Mouse (Mus musculus): ENCODE results near the gene Cdk6.
"Not testable (repeated sequence)": the region's sequence is repeated elsewhere in the genome, so short reads cannot be mapped to it uniquely, and the experiment has no call there.

Gene Cdk6

DNA sequence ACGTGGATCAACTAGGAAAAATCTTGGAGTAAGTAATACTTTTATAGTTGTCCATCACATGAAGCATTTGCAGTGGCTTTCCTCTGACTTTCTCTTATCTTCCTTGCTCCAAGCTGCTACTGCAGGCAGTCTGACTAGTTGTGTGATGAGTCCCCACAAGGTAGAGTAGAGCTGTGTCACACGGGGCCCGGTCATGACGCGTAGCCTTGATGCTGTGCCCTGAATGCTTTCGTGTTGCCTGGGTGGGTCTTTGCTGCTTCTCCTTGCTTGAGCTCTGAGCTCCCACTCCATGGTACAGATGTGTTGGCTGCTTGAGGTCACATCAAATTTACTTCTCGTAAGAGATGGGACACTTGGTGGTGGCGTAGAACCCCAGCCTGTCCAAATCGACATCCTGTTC lies 174.2 kb downstream of the Cdk6 start:
- DNase-seq: no peak

DNA sequence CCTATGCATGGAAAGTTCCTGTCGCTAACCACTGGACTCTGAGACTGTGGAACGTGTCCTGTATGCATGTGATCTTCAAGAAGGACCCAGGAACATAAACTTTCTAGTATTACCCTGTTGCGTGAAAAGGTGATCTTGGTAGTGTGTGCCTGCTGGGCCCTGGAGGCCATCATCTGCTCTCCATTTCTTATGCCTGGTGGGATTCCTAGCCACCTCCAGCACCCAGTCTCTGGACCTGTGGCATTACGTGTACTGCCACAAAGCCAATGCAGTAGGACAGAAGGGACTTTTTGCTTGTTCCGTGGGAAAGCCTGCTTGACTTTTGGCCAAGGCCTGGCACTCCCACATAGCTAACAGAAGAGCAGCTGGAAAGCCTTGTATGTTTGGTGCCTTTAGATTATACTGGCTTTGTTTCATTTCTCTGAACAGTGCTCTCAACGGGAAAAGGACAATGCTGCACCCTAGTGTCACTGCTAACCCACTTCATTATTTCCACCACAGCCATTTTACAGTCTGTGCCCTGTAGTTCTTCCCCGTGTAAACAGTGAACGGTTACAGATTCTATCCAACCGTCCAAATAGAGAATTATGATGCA lies 175.3 kb downstream of the Cdk6 start:
- DNase-seq: peak; percentile 21

DNA sequence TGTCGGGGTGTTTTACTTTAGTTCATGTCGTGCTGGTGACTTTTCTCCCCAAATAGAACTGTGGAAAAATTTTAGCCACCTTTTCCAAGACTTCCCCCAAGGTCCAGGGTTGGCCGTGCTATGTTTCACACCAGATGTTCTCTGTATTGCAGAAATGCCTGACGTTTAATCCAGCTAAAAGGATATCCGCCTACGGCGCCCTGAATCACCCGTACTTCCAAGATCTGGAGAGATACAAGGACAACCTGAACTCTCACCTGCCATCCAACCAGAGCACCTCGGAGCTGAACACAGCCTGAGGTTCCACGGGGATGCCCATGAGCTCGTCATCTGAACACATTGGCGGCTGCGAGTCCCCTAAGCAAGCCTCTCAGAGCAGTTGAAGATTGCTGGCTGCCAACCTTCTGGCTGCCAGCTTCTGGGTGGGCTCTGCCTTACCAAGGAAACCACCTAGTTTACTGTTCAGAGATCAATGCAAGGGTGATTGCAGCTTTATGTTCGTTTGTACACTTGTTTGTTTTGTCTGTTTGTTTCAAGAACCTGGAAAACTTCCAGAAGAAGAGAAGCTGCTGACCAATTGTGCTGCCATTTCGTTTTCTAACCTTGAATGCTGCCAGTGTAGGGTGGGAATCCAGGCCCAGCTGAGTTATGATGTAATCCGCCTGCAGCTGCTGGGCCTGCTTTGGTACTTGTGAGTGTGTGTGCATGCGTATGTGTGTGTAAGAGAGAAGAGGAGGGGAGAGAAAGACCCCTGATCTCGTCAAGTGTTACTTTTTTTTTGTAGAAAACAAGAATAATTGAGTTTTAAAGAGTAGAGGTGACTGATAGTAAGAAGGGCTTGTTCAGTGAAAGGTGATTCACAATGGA lies 179.4 kb downstream of the Cdk6 start:
- DNase-seq: no peak

DNA sequence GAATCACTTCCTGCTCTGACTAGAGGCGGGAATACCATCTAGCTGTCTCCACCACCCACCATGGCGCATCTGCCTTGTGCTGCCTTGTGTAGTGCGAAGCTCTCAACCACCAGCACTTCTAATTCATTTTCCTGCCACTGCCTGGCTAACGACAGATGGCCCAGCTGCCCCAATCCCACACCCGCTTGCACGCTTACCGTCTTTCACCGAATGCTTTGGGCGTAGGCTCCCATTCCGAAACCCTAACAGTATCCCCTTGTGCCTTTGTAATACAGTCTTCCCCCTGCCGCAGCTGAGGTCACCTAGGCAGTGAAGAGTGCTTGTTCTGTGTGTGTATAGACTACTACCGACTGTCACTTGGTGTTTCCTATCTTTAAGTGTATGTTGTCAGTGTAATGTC lies 180.5 kb downstream of the Cdk6 start:
- DNase-seq: no peak

DNA sequence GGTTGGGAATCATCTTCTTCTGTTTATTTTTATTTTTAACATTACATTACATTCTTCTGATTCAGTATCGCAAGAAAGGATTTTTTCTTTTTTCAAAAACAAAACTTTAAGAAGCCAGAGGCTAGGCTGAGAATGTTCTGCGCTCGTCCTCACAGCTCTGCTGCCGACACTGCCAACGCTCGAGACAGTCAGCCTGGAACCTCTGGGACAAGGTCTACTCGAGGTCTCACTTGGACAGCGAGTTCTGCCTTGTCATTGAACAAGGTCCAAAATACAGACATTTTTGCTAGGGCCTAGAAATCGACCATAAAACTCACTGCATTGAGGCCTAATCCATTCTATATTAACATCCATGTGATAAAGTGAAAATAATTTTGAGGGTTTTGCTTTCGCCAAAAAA lies 181.5 kb downstream of the Cdk6 start:
- DNase-seq: peak; percentile 19

DNA sequence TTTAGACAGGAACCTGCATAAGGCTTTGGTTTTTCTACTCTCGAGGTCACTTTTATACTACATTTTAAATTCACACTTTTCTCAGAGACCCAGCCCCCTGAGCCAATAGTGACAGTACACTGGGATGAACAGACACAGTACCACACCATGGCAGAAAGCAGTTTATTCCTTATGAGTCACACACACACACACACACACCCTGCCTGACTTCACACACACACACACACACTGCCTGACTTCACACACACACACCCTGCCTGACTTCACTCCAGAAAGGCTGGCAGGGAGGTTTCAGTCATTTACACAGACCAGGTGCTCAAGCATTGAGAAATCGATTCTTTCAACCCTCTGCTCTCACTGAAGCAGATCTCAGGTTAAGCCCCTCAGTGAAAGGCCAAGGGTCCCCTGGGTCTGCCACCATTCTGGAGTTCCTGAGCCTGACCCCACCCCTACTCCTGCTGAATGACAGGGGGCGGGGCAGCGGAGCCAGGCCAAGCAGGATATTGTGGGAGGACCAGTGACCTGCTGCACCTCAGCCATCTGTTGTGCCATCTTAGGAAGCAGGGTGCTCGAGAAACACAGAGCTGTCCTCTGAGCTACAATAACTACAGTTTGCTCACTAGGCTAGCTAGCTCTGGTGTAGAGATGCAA lies 185.9 kb downstream of the Cdk6 start:
- DNase-seq: no peak

DNA sequence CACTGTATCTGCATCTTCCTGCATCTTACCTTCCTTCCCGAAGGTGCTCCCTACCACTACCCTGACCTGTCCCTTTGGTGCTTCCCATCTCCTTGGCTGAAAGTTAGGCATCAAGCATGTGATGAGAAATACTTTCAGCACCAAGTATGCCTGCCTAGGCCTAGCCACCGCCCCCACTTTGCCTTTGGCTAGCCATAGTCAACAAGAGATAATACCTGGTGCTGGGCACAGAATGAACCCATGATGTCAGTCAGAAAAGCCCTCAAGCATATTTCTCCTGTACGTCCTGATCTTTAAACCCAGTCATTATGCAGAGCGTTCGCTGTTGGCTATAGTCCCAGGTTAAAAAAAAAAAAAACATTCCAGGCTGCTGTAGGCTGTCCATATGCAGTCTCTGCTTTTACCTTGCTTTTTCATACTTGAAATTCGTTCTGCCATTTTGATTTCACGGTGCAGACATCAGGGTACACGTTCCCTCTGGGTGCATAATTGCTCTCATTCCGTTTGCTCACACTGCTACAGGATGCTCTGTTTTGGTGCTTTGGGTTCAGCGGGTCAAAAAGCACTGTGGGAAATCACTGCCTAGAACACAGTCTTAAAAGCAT lies 188.4 kb downstream of the Cdk6 start:
- DNase-seq: no peak

DNA sequence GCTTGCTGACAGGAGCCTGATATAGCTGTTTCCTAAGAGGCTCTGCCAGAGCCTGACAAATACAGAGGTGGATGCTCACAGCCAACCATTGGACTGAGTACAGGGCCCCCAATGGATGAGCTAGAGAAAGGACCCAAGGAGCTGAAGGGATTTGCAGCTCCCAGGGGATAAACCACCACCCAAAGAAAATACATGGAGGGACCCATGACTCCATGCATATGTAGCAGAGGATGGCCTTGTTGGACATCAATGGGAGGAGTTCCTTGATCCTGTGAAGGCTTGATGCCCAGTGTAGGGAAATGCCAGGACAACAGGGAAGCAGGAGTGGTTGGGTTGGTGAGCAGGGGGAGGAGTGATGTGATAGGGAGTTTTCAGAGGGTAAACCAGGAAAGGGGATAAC lies 190.8 kb downstream of the Cdk6 start:
- DNase-seq: not testable (repeated sequence)

DNA sequence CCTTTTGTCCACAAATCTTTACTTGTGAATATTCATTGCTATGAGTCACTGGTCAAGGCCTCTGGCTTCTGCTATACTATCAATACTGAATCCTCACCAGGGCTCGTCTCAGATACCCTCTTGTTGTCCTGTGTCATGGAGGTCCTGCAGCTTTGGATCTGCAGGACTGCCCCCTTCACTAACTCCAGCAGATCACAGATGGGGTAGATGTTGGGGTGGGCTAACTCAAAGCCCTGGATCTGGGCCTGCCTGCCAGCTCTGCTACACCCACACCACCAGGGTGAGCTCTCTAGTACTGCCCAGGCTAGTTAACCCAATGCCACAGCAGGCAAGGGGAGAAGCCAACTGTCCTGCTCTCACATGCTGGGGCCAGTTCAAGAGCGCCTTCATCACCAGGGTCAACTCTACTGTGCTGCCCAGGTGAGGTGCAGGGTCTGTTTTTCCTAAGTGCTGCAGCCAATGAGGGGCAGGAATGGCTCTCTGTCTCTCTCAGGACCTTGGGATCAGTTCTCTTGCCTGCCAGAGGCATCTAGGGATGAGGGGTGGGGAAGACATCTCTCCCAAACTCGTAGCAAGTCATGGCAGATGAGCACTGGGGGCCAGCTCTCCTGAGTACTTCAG lies 195.4 kb downstream of the Cdk6 start:
- no peak for DNase-seq

DNA sequence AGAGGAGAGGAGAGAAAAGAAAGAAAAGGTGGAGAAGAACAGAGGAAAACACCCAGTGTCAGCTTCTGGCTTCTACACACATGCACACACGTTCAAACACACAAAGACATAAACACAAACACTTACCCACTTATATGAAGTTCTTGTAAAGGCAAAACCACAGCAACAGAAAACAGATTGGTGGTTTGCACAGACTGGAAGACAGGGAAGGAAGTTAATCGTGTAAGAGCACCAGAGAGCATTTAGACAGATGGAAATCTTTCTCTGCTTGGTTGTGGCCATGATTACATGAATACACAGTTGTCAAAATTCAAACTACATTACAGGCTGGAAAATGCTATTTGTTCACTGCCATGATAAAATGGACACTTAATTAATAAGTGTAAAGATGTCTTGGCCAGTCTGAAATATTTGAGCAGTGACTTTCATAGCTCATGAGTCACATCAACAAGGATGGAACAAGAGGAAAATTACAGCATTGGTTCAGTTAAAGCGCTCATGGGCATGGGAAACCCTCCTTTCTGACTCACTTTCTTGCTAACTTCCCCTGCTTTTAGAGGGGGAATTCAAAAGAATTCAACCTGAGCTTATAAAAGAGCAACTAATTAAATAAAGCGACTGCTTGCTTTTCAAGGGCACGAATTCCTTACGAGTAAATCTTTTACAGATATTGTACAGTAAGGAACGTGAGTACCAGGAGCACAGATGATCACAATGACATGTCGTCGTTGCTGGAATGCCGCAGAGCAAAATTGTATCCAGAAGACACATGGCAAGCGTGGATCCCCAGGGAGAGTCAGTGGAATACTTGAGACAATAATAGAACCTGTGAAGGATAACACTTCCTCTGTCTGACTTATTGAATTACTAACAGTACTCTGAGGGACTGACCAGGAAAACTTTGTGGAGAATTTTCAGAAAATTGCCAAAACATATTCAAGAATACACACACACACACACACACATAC lies 197.5 kb downstream of the Cdk6 start:
- no peak for DNase-seq

DNA sequence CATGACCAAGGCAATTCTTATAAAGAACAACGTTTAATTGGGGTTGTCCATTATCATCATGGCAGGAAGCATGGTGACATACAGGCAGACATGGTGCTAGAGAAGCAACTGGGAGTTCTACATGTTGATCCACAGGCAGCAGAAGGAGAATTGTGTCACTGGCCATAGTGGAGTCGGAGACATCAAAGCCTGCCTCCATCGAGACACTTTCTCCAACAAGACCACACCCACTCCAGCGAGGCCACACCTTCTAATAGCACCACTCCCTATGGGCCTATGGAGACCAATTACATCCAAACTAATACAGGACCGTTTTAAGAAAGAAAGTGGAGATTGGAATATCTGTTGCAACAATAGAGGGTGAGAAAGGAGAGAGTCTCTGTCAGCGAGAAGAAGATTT lies 200.6 kb downstream of the Cdk6 start:
- DNase-seq: no peak

DNA sequence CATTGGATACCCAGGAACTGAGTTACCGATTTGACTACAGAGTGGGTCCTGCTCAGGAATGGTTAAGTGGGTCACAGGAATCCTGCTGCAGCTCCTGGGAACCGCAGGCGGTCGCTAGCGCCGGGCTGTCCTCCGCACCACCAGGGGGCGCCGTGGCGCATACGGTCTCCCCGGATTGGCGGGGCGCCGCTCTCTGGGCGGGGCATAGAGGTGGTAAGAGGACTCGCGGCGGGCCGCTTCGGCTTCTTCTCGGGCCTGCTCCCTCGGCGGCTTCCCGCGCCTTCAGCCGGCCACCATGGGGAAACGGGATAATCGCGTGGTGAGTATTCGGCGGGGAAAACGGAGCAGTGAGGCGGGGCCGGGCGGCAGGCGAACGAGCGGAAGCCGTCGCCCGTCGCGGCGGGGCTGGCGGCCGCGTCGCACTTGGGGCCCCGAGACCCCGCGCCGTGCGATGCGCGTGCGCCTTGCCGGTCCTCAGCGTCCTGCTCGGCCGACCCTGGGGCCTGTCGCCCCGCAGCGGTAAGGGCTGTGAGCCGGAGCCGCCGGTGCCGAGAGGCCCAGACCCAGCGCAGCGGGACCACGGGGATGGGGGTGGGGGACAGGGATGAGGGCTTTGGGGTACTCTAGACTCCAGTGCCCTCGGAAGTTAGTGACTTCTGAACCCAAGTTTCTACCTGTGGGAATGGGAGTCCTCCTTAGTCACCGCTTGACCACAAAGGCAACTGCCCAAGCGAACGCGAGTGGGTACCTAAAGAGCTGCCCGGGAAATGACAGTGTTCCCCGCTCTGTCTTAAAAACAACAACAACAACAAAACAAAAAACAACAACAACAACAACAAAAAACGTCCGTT lies 202.6 kb downstream of the Cdk6 start, which contains the start of gene Fam133b:
Gene Fam133b, plus strand, starts transcription at position 205 of the 851 bp plus-strand sequence.
- peak; percentile 93 for DNase-seq

DNA sequence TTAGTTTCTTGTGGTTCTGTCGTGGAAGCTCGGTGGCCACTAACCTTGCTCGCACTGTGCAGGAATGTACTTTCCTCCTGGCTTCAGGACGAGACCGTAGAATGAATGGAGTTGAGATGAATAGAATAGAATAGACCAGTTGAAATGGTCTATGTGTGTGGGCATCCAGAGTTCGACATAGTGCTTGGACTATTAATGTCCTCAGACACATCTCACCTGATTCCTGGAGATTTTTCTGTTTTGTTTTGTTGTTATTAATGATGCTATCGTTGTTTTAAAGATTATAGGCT lies 203.1 kb downstream of the Cdk6 start:
- no peak for DNase-seq

DNA sequence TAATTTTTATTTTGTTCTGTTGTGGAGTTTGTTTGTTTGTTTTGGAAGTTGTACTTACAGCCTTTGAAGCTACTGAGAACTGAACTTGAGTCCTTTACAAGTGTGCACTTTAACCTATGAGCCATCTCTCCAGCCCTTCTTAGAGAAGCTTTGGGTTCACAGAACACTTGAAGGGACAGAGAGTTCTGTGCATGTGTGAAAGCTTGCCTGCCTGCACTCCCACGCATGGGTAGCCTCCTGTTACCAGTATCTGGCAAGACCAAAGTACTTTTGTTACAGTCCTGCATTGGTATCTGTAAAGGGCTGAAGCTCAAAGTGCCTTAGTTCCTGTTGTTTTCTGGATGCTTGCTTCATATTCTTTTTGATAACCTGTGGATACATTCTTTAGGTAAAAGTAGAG lies 204.9 kb downstream of the Cdk6 start:
- peak; percentile 80 for DNase-seq

DNA sequence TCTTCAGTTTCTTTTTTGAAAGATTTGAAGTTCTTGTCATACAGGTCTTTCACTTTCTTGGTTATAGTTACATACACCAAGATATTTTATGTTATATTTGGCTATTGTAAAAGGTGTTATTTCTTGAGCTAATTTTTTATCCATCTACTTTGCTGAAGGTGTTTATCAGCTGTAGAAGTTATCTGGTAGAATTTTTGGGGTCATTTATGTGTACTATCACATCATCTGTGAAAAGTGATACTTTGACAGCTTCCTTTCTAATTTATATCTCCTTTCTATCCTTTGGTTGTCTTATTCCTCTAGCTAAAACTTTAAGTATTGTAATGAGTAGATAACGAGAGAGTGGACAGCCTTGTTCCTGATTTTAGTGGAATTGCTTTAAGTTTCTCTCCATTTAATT lies 210.2 kb downstream of the Cdk6 start:
- no peak for DNase-seq

DNA sequence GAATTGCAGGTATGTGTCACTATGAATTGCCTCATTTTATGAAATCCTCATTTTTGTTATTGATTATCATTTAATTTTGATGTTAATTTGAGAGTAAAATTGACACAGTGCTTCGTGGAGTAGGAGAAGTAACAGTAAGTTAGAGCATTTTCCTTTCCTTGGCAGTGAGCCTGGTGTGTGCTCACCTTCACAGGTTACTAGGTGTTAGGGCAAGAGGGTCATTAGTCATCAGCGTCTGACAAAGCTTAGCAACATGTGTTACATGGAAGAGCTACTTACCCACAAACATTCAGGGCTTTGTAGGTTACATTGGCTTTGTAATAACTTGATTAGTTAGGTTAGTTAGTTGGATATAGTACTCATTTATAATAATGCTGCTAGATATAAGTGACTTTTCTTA lies 212.9 kb downstream of the Cdk6 start:
- no peak for DNase-seq

DNA sequence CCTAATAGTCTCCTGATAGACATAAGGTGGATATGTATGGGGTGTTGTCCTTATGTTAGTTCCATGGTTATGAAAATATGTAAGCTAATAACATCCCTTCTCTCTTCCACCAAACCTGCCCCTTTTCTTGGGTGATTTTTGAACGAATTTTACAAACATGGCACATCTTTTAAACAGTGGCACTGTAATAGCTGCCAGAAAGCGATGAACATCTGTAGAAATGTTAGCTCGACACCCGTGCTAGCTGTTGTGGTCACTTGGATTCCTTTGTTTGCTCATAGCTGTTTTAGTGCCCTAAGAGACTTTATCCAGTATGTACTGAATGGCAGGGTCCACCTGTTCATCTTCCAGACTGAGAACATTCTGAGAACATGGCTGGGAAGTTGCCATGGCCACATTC lies 230.0 kb downstream of the Cdk6 start, which contains the start of gene 1700109H08Rik:
Gene 1700109H08Rik, plus strand, starts transcription at position 301 of the 400 bp plus-strand sequence.
- DNase-seq: no peak

DNA sequence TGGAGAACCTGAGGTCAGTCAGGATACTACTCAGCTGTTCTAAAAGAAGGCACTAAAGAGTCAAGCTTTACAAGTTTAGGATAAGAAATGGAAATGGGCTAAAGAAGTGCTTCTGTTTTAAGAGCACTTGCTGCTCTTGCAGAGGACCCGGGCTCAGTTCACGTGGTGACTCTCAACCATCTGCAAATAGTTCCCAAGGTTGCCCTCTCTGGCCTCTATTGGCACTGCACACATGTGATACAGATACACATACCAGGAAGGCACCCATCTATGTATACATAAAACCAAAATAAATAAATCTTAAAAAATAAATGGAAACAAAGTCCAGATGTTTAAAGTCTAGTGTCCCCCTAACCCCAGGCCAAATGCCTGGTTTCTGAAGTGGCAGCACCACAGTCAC lies 233.5 kb downstream of the Cdk6 start:
- no peak for DNase-seq

DNA sequence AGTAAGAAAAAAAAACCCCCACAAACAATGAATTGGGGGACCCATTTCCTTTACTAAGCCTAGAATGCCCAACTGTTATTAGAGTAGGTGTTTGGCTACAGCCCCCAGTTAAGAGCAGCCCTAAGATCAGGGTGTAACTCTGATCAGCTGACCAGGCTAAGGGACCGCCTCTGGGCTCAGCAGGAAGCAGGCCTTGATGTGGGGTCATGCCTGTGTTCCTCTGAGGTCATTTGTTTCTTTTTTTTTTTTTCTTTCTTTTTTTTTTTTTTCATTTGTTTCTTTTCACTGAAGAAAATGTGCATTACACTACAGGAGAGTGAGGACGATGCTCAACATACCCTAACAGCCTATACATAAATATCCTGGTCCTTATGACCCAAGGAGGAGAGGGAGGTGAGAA lies 236.7 kb downstream of the Cdk6 start:
- no peak for DNase-seq

DNA sequence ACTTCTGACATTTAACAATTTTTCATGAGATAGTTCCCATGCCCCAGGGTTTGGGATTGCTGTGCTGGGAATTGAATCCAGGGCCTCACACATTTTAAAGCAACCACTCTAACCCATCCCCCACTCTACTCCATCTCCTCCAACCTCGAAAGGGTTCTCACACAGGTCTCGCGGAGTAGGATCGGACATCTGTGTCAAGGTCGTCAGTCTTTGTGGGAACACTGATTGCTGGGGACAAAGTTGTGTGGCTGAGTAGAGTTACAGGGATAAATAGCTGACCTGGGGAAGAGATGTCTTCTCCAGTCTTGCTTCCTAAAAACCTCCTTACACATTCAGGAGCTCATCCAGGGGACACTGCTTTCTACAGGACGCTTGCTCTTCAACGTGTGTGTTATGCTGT lies 237.8 kb downstream of the Cdk6 start:
- no peak for DNase-seq

All from kidney, adult 11 months (tissue).